8 mouse cellular contexts compared by ENCODE assay signal in genomic region chr11:24689807-24690333, GRCm38 (mm10).
A peak's percentile ranks its signal among the peaks of the same experiment; 100 is the strongest.
DNase-seq lines count a peak whose midpoint lies in the region; ATAC-seq and TF ChIP-seq lines count a peak whose summit lies in the region.

No protein-coding gene starts in this region.

- TF ChIP-seq POLR2A in cerebellum, adult 2 months (IDR thresholded peaks at IDR 0.05; ENCODE audit: borderline replicate concordance, insufficient read depth, low read length): no peak

- no peak overlapping the region for H3K4me3 ChIP-seq in midbrain, embryonic 14.5 days (replicated peaks; ENCODE audit: low read depth, low read length)
- no peak overlapping the region for H3K4me3 ChIP-seq in midbrain, embryonic 16.5 days (ENCODE audit: low read depth, low read length)
- no peak overlapping the region for H3K4me3 ChIP-seq in cerebellum, adult 2 months (replicated peaks; ENCODE audit: insufficient read depth, low read depth, low read length)

- ATAC-seq in midbrain, embryonic 14.5 days (ENCODE audit: low FRiP score, low TSS enrichment): no peak
- no peak for ATAC-seq in midbrain, embryonic 16.5 days
- ATAC-seq in activated CD4-positive, CD25-positive, alpha-beta regulatory T cell, adult 4 months: no peak

- TF ChIP-seq CTCF in cerebellum, adult 2 months (IDR thresholded peaks at IDR 0.05; ENCODE audit: borderline replicate concordance, insufficient read depth, low read depth, low read length): peak; percentile 33; the same call in 1 of the 2 replicates

- H3K9ac ChIP-seq in midbrain, embryonic 14.5 days (replicated peaks; ENCODE audit: low read length): no peak overlapping the region
- no peak overlapping the region for H3K9ac ChIP-seq in midbrain, embryonic 16.5 days (ENCODE audit: low read depth, low read length)

- no peaks in the 10 kb centered on the region for H3K9me3 ChIP-seq in midbrain, embryonic 14.5 days (ENCODE audit: control insufficient read depth, low read length)
- H3K9me3 ChIP-seq in midbrain, embryonic 16.5 days (replicated peaks; ENCODE audit: control insufficient read depth, low read length, poor library complexity, severe bottlenecking): no peaks in the 10 kb centered on the region

- WGBS in midbrain, embryonic 14.5 days: 49% methylated on average over 7 of the region's 7 CpGs
- WGBS in midbrain, embryonic 16.5 days: 47% methylated on average over 7 of the region's 7 CpGs
- WGBS in cerebellum, adult 2 months: 53% methylated on average over 7 of the region's 7 CpGs

- no peaks in the 10 kb centered on the region for H3K36me3 ChIP-seq in midbrain, embryonic 14.5 days (ENCODE audit: control insufficient read depth, insufficient read depth, low read length)
- H3K36me3 ChIP-seq in midbrain, embryonic 16.5 days (ENCODE audit: control insufficient read depth, insufficient read depth, low read length): no peaks in the 10 kb centered on the region

- peak; percentile 8 to 13 for DNase-seq in frontal cortex, postnatal 25 days (ENCODE audit: low spot score in 2 of 2)
- no peak for DNase-seq in frontal cortex, postnatal 36 days (ENCODE audit: low spot score in 2 of 2)
- DNase-seq in midbrain, embryonic 14.5 days: peak; percentile 60
- DNase-seq in cerebellum, adult 2 months: peak; percentile 18 to 37
- peak; percentile 50 to 51 for DNase-seq in kidney, postnatal 25 days
- DNase-seq in retina, adult 2 months (ENCODE audit: low read depth, low spot score): peak; percentile 2

- H3K4me1 ChIP-seq in midbrain, embryonic 14.5 days (ENCODE audit: control insufficient read depth, insufficient read depth, low read length): no peaks in the 10 kb centered on the region
- H3K4me1 ChIP-seq in midbrain, embryonic 16.5 days (ENCODE audit: control insufficient read depth, insufficient read depth, low read length): no peaks in the 10 kb centered on the region
- H3K4me1 ChIP-seq in cerebellum, adult 2 months (ENCODE audit: control insufficient read depth, insufficient read depth, low read length): no peaks in the 10 kb centered on the region

- H3K4me2 ChIP-seq in midbrain, embryonic 14.5 days (ENCODE audit: low read length): no peak overlapping the region
- no peak overlapping the region for H3K4me2 ChIP-seq in midbrain, embryonic 16.5 days (ENCODE audit: low read length)

- H3K27me3 ChIP-seq in midbrain, embryonic 14.5 days (ENCODE audit: control insufficient read depth, insufficient read depth, low read length): no peaks in the 10 kb centered on the region
- H3K27me3 ChIP-seq in midbrain, embryonic 16.5 days (ENCODE audit: control insufficient read depth, insufficient read depth, low read depth, low read length): no peaks in the 10 kb centered on the region
- H3K27me3 ChIP-seq in cerebellum, adult 2 months (ENCODE audit: control insufficient read depth, insufficient read depth, low read length): no peaks in the 10 kb centered on the region

- H3K27ac ChIP-seq in midbrain, embryonic 14.5 days (replicated peaks; ENCODE audit: low read depth, low read length): no peak overlapping the region
- H3K27ac ChIP-seq in midbrain, embryonic 16.5 days (ENCODE audit: low read length): no peak overlapping the region
- H3K27ac ChIP-seq in cerebellum, adult 2 months (ENCODE audit: insufficient read depth, low read length): no peak overlapping the region

Comparison
In these comparisons a context has a peak if more than half of its experiments do, and no peak if none do; other contexts are left out.
1. DNase-seq: peak in frontal cortex, postnatal 25 days (2 of 2), midbrain, embryonic 14.5 days (single experiment), cerebellum, adult 2 months (2 of 2), kidney, postnatal 25 days (2 of 2) and retina, adult 2 months (single experiment); none in frontal cortex, postnatal 36 days (0 of 2).